Mouse (Mus musculus) heart, adult 8-10 months (tissue): ENCODE measurements around the gene Tinf2. TPM values are rescaled to one million over a fixed set of nuclear protein-coding genes. Genes with fewer than 3 reads are reported as not detected.

Source experiments
- DNase-seq: peaks from one replicate; pipeline ENCODE4 v3.0.0; 2022; ENCODE audit warnings: low spot score
- total RNA-seq, 4 experiments: library from RNA; stranded (reverse); gene quantifications; 2 replicates each; pipeline ENCODE4 v1.2.4; 2022

The Tinf2 gene
- total RNA-seq, 4 experiments from 2014 or later: 11.1 to 15.2 (median 13.3) TPM

DNA sequence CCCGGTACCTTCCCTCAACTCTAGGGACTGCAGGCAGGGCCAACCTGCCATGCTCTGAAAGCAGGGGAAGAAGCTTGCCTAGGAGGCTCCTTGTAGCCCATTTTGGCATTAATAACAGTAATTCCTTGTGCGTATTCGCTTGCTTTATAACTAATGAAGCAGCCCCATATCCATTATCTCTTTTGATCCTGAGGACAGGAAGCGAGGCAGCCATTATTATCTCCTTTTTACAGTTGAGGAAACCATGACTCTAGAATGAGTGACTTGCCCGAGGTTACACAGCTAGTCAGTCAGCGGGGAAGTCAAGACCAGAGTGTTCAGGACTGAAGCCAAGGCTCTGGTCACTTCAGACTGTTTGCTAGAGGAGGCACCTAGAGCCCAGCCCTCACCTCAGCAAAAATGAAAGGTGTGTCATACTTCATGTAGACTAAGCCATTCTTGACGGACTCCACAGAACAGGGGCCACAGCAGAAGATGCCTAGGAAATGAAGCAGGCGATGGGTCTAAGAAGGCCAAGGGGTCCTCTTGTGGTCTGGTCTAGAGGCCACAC lies 24.5 kb upstream of the Tinf2 start:
- DNase-seq: no peak

DNA sequence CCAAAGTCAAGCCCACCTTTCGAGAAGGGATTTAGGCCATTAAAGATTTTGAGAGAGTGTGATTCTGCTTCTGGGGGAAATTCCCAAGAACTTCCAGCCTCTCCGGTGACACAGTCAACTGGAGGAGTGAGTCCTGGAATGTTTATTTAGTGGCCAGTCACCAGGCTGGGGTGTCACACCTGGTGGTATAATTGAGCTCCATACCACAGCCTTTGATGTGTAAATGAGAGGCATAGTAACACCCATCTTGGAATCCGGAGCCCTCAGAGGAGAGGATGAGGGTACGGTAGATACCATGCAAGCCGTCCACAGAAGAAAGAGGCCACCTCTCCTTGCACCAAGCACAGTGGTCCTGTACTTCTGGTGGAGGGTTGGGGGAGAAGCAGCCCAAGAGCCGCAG lies 21.1 kb upstream of the Tinf2 start:
- no peak for DNase-seq

- no peak for DNase-seq
Observed at GRCm38 (mm10) chr14:55701131-55701530, 19.5 kb upstream of the Tinf2 start.

DNA sequence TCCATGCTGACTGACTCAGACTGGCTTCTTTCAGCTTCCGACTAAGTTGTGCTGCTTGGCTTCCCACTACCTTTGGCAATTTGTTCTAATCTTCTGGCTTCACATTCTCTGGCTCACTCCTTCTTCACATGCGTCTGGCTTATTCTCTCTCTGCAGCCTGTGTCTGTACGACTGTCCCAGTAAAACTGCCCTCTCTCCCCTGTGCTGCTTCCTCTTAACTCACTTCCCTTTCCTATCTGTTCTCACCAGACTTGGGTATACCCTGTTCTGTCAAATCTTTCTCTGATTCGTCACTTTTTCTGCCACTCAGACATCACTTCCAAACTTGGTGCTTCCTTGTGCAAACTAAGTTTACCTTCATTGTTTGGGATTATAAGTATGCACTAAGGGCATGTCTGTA lies 15.6 kb upstream of the Tinf2 start:
- DNase-seq: no peak

- no peak for DNase-seq
Observed at GRCm38 (mm10) chr14:55689433-55689832, 7.8 kb upstream of the Tinf2 start.

DNA sequence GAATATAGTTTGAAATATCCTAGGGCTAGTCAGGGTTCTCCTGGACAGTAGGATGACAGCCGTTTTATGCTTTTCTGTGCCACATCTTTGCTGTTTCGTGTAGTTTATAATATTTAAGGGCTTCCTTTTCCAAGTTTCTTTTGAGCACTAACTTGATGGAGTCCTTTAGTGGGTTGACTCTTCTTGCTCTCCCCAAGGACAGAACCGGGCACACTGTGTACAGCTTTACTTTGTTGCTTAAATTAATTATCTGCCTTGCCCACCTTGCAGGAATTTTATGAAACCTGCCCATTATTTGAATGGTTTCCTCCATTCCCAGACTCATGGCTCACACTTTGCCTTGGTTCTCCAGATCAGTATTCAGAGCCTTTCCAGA lies 486 bp upstream of the Tinf2 start:
- no peak for DNase-seq

DNA sequence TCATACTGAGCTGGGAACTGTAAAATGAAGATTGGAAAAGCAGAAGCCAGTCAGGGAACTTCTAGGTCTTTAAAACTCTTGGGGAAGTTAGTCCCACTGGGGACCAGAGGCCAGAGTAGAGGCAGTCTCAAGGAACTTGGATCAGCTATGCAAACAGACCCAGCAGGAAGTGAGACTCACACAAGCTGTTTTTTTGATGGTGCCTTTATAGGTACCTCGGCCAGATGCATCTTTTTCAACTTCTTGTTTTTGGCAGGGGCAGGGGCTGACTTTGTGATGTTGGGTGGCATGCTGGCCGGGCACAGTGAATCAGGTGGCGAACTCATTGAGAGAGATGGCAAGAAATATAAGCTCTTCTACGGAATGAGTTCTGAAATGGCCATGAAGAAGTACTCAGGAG lies 4.0 kb downstream of the Tinf2 start:
- DNase-seq: no peak

- no peak for DNase-seq
Observed at GRCm38 (mm10) chr14:55672741-55673060, 8.9 kb downstream of the Tinf2 start.

- DNase-seq: peak; percentile 93
Observed at GRCm38 (mm10) chr14:55671833-55672740, 9.5 kb downstream of the Tinf2 start, which contains the start of the genes Gmpr2 and Nedd8. TSS of gene Gmpr2 (plus strand) at chr14:55671941. TSS of gene Nedd8 (minus strand) at chr14:55672124.

DNA sequence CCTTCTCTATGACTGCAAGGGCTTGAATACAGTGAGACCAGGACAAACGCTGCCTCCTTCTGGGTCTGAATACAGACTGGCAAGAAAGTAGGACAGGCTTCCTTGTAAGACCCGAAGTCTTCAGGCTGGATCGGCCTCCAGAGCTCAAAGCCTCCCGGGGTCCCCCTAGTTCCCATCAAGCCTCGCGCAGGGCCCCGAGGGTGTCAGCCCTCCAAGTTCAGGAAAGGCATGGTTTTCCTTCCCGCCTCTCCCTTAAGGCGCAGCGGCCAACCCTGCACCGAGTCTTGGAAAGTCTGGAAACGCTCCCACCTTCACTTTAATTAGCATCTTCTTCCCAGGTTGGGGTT lies 10.2 kb downstream of the Tinf2 start:
- DNase-seq: no peak

GRCm38 (mm10) chr14:55660636-55661035 lies 21.0 kb downstream of the Tinf2 start:
- no peak for DNase-seq

DNA sequence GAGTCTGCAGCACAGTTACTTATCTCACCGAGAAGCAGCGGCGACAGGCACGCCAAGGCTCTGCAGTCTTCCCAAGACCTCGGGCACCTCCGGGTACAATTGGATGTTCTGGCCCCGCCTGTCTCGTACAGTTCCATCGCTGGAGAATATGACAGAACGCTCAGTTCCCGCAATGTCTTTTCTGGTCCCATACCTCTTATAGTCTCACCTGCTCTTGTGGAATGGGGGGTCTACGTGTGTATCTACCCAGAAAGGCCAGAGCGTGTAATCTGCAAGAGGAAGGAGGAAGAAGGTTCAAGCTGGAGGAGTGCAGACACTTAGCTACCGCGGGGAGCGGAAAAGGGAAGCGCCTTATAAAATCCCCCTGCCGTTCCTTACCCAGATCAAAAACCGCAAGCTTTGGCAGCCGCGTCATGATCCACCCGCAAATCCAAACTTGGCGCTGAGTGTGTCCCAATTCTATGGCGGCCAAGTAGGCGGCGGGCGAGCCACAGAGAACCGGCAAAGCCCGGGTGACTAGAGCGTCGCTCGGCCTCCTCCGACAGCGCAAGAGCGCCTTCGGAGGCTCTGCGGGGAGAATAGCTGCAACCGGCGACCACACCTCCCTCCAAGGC lies 21.6 kb downstream of the Tinf2 start, which contains the start of gene Mdp1:
TSS of gene Mdp1 (minus strand) at position 549 of the 614 bp plus-strand sequence.
- peak; percentile 64 for DNase-seq

- DNase-seq: no peak
Observed at GRCm38 (mm10) chr14:55658011-55658410, 23.6 kb downstream of the Tinf2 start.

- DNase-seq: no peak
Observed at GRCm38 (mm10) chr14:55656935-55657334, 24.7 kb downstream of the Tinf2 start.

- DNase-seq: no peak
Observed at GRCm38 (mm10) chr14:55651528-55651927, 30.1 kb downstream of the Tinf2 start.

- DNase-seq: no peak
Observed at GRCm38 (mm10) chr14:55649884-55650283, 31.7 kb downstream of the Tinf2 start, which contains the start of gene Tssk4. TSS of gene Tssk4 (plus strand) at chr14:55650184.

DNA sequence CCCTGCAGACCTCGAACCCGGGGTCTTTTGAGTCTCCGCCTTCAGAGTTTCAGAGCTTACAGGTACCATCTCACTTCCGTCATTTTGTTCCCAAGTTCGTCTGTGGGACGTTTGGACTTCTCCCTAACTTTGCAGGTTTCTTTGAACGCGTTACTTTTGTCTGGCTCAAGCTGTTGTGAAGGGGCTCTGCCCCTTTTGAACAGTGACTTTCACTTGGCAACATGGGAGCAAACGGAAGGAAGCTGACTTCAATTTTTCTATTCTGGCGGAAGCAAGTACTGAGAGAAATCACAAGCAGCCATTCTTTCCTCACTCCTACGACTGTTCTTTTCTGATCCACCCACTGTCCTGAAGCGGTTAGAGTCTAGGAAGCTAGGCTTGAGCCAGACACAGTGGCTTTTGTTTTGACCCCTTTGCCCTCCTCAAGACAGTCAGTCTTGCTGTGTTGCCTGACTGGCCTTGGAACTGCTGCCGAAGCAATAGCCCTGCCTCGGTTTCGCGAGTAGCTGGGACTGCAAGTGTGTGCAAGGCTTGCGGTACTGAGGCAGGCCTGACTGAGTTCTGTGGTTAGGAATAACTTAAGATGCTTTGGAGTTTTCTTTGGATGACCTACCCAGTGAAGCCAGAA lies 37.2 kb downstream of the Tinf2 start:
- DNase-seq: peak; percentile 41

DNA sequence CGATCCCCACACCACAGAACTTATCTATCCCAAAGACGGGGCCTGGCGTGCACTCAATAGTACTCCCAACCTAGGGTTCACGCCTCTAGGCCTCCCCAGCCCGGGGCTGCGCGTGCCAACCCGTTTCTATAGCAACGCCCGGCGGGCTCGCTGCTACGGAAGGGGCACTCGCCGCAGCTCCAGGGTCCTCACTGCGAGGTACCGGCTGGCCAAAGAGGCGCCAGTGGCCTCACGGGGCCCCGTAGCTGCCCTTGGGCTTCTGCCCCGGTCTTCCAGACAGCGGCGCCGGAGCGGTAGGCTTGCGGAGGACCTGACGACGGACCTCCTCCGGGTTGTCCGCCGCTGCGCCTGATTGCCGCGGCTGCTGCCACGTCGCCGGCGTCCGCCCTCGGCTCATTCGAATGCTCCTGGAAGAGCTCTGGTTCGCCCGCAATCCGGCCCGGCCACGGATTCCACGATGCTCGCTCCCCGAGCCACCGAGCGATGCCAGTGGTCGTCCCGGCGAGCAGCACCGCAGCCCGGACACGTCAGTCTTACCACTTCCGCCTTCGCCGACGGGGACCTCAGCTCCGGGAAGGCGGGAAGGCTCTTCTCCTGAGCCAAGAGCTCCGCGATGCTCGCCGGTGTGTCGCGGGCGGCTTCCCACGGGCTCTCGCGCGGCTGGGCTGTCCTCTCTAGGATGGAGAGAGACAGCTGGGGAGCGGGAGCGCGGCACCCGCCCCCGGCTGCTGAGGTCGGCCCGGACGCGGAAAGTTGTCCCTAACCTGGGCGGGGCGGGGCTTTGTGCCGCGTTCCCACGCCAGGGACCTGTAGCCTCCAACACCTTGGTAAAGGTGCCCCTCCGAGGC lies 38.3 kb downstream of the Tinf2 start, which contains the start of gene Tm9sf1:
TSS of gene Tm9sf1 (minus strand) at position 747 of the 848 bp plus-strand sequence.
- DNase-seq: peak; percentile 86

DNA sequence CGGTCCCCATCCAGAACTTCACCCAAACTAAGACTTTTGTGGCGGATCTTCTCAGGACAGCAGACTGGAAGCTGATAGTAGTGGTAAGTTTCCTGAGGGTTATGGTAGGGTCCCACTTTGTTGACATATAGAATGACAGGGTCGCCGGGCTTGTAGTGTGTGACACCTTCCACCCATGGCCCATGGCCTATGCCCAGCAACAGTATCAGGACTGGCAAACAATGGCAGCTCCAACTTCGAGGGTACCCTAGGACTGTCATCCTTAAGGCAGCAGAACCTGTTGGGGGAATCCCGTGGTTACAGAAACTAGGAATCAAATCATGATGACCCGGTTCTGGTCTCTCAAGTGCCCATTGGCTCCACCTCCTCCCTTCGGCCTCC lies 39.0 kb downstream of the Tinf2 start:
- DNase-seq: no peak

DNA sequence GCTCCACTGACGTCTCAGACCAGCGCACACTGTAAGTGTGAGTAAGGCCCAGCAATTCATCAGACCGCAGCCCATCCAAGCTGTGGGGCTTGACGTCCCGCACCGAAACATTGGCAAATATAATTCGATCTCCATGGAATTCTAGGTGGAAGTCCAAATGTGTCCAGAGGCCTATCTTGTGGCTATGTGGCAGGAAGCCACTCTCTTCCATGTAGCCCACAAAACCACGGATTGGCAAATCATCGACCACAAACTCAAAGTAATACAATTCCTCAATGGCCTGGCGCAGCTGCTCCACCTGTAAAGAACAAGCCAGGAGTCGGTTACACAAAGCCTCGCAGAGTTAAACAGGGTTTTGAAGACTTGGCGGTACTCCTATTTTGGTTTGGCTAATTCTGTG lies 40.3 kb downstream of the Tinf2 start:
- no peak for DNase-seq

GRCm38 (mm10) chr14:55640816-55641215 lies 40.8 kb downstream of the Tinf2 start:
- no peak for DNase-seq
